Mouse (Mus musculus) ES-Bruce4 (cell line): ENCODE results near the gene Akap8.

ENCODE experiments used
- CTCF ChIP-seq: IDR thresholded peaks from one replicate; pipeline ENCODE4 v1.8.1; 2011; ENCODE audit warnings: low read depth, low read length
- EP300 ChIP-seq: IDR thresholded peaks from 2 replicates; pipeline ENCODE4 v1.6.1; 2011; ENCODE audit warnings: low read depth, low read length; ENCODE audit not compliant: insufficient read depth
- POLR2A ChIP-seq: IDR thresholded peaks from one replicate; pipeline ENCODE4 v1.8.1; 2011; ENCODE audit warnings: low read length; ENCODE audit not compliant: insufficient read depth

DNA sequence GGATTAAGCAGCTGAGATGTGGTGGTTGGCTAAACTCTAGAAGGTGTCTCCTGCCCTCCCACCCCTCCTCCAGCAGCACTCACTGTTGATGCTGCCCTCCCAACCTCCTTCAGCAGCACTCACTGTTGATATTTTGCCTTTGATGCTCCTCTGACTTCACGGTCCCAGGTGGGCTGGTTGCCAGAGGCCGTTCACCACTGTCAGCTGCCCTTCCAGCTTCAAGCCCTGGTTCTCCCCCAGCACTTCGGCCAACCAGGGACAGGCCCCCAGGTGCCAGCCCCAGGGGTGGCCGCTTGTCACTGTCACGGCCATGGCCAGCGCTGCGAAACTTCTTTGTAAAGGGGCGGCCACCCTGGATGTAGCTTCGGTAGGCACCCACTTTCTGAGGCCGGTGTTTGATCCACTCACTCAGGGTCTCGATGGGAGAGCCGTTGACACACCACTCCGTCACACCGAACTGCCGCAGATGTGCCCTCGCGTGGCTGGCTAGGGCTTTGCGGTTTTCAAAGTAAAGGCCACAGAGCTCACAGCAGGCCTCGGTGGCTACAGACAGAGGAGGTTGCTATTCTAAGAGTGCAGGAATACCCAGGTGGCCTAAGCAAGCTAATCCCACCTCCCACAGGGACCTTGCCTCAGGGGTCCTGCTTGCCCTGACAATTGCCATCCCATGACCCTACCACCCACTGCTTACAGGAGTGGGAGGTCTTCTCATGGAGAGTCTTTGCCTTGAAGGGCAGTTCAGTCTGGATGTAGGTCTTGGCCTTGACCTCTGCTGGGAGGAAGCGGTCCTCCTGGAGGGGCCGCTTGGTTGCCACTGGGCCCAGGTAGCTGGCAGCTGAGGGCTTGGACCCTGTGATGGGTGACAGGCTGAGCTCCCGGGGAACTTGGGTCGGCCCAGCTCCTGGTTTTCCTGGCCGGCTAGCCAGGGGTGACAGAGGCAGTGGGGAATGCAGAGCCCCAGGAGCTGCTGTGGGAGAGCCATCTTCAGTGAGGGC, 36.0 kb upstream of the Akap8 start:
- TF ChIP-seq POLR2A, result no peak
- no peak for TF ChIP-seq CTCF
- TF ChIP-seq EP300, result peak; percentile 24; the same call in 1 of the 2 replicates
